Mouse (Mus musculus): ENCODE results near the gene Nat8f3.
"Not testable (repeated sequence)": the region's sequence is repeated elsewhere in the genome, so short reads cannot be mapped to it uniquely, and the experiment has no call there.

DNA sequence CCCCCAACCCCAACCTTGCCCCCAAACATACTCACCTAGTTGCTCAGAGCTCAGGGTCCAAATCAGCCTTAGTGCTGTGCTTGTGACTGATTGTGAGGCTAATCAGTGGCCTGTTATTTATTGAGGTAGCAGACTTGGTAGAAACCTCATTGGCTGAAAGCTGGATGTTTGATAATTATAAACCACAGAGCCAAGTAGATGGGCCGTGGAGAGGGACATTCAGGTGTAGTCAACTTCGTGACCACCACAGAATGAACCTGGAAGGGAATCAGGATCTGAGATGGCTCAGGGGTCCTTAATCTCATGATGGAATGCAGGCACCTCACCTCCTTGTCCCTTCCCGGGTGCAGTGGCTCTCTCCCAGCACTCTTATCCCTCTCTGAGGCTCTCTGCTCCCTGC is 44.2 kb upstream of the Nat8f3 start:
- TF ChIP-seq CTCF (IDR thresholded peaks at IDR 0.05; ENCODE audit: control insufficient read depth, insufficient read depth, insufficient read length); MYOD1 (IDR thresholded peaks at IDR 0.05; ENCODE audit: control insufficient read depth, insufficient read length, low read depth); MYOG (IDR thresholded peaks at IDR 0.05; ENCODE audit: control insufficient read depth, extremely low read depth, insufficient read length); USF1 (IDR thresholded peaks at IDR 0.05; ENCODE audit: low read depth); MAX (IDR thresholded peaks at IDR 0.05); CEBPB (IDR thresholded peaks at IDR 0.05; ENCODE audit: low read depth); FOSL1 (IDR thresholded peaks at IDR 0.05; ENCODE audit: insufficient read depth, low read length, poor library complexity, severe bottlenecking): not testable (repeated sequence)
